Mouse (Mus musculus) cerebral cortex, adult 2 months (tissue): ENCODE data around the gene Ybx2.

Experiments
- WGBS: fragments of 180-500 bp; shearing (Covaris S2); methylation state at CpG from one replicate; pipeline ENCODE4 v1.1.7; 2018; 5-methylcytosine and 5-hydroxymethylcytosine counted together

Ybx2 gene

DNA sequence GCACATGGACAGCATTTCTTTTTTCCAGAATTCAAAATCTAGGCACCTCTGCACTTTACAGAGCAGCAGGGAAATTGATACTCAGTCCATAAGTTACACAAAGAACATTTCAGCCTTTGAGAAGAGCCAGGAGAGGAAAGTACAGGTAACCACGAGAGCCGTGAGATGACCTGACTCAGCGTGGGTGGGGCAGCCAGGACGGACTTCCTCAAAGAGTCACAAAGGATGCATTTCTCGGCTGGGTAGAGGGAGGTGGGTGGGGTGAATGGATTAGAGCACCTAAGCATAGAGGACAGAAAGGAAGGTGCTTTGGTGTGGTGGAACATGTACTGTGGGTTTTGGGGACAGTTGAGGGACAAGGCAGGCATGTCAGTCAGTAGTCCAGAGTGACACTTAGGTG is 26.2 kb downstream of the Ybx2 start:
- 47% methylated on average over 5 of the region's 5 CpGs for WGBS

DNA sequence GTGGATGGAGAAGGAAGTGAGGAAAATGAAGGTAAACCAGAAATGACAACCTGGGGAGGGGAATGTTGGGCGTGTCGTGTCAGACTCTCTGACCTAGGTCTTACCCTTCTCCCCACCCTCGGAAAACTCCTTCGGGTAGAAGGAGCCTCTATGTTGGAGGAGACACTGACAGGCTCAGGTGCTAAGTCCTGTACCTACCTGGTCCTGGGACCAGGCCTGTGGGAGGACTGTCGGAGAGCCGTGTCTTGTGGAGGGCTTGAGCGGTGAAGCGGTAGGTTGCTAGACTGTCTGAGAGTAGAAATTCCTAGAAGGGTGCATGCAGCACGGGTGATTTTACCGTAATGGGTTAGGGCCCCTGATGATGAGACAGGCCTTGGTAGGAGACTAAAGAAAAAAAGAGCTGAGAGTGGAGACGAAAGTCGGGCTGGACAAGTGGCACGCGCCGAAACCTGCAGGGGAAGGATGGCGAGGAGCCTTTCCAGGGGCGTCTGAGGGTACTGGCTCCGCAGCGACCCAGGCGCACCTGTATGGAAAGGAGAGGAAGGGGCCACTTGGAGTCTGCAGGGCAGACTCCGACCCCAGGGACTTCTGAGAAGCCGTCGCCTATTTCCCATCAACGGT is 29.2 kb downstream of the Ybx2 start, which contains the start of gene Cldn7:
TSS of gene Cldn7 (plus strand) at position 130 of the 621 bp plus-strand sequence.
- WGBS: 20% methylated on average over 24 of the region's 24 CpGs

DNA sequence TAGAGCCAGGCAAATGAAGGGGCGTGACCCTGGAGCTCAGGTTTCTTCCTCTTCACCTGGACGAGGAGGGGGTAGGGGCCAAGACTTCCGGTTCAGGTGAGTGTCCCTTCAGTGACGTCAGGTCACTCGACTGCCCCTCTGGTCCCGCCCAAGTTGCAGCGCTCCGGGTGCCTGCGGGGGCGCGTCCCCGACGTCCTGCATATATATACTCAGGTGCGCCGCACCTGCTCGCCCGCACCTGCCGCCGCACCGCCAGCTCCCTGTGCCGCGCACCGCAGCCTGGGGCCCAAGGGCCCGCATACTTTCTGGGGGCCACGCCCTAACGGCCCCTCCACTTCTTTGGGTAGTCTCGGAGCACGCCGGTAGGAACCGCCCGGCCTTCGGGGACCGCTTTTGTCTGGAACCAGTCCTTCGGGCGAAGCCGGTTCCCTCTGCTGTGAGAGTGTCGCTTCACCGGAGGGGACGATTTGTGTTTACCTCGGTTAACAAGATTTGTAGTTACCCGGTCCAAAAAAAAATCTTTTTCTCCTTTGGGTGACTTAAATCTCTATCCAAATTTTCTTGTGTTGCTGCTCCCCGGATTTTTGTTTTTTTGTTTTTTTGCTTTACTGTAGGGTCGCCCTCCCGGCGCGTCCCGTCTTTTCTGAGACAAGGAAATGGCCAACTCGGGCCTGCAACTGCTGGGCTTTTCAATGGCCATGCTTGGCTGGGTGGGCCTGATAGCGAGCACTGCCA is 29.8 kb downstream of the Ybx2 start:
- WGBS: 4% methylated on average over 49 of the region's 49 CpGs

DNA sequence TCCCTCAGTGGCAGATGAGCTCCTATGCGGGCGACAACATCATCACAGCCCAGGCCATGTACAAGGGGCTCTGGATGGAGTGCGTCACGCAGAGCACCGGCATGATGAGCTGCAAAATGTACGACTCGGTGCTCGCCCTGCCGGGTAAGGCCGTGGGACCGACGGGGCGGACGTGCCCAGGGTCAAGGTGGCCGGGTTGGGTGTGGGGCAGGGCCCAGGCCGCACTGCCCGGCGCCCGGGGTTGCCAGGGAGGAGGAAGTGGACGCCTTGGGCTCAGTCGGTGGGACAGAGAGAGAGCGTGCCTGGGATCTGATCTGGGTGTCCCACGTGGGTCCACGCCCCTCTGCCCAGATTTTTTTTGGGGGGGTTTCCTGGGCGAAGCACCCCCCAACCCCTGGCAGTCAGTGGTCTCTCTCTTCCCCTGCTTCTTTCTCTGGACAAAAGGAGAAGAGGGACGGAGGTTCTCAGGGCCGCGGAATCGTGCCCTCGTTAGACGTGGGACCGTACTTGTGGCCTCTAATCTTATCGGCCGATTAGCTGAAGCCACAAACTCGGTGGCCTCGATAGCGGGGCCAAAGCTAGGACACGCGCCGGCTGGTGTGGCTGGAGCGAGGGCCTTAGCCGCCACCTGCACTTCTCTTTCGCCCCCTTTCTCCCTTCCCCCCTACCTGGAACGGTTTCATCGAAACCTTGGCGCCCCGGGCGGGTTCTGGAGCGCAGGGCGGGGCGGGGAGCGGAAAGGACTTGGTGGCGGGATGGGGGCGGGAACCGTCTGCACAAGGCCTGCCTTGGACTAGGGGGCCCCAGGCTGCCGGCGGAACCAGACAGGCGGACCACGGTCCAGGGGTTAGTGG is 30.6 kb downstream of the Ybx2 start:
- WGBS: 3% methylated on average over 59 of the region's 59 CpGs

DNA sequence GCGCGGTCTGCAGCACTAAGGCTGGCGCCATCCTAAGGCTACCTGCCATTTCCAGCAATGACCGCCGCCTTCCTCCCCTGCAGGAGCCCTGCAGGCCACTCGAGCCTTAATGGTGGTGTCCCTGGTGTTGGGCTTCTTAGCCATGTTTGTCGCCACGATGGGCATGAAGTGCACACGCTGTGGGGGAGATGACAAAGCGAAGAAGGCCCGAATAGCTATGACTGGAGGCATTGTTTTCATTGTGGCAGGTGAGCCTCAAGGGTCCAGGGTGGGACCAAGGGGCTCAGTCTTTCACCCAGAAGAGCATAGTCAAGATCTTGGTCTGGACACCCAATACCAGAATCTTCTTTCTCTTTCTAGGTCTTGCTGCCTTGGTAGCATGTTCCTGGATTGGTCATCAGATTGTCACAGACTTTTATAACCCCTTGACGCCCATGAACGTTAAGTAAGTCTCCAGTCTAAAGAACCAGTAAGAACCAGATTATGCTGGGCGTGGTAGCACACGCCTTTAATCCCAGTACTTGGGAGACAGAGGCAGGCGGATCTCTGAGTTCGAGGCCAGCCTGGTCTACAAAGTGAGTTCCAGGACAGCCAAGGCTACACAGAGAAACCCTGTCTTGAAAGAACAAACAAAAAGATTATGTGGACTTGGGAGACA is 31.4 kb downstream of the Ybx2 start:
- 38% methylated on average over 17 of the region's 17 CpGs for WGBS

DNA sequence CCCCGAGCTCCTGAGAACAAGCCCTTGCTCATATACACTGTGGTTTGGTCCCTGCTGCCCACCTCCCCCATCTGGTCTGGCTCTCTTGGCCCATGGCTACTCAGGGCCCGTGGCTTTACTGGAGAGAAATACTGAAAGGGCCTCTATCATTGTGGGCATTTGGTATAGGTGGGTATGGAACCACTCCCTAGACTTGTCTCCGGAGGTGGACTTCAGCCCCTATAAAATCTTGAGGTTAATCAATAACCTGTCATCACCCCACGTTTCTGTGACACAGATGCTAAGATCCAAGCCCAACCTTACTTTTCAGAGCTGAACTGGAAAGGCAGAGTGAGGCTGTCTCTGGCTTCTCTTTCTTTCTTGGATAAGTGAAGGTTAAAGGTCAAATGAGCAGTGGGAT is 33.2 kb downstream of the Ybx2 start:
- WGBS: 90% methylated on average over 4 of the region's 4 CpGs

DNA sequence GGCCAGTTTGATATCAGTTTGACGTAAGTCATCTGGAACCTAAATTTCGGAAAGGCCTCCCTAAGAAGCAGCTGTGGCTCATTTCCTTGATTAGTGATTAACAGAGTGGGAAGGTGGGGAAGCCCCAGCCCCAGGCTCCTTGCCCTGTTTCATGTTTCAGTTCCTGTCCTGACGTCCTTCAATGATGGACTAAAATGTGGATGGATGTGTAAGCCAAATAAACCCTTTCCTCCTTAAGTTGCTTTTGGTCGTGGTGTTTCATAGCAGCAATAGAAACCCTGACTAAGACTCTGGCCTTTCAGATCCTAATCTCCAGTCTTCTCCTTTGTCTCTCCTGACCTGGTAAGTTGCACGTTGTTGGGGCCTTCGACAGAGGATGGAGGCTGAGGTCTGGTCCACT is 34.6 kb downstream of the Ybx2 start:
- WGBS: 86% methylated on average over 6 of the region's 6 CpGs

DNA sequence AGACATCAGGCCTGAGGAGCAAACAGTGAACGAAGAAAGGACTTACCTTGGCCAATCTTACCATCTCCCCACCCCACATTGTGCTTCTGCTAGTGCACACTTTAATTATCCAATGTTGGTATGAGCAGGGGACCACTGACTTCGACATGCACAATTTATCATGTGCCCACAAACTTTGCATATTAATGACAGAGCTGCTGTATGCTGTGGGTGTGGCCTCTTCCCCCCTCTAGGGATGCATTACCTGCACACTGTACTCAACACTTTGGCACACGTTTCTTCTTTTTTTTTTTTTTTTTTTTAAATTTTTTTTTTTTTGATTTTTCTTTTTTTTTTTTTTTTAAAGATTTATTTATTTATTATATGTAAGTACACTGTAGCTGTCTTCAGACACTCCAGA is 35.2 kb downstream of the Ybx2 start:
- 79% methylated on average over 3 of the region's 3 CpGs for WGBS

DNA sequence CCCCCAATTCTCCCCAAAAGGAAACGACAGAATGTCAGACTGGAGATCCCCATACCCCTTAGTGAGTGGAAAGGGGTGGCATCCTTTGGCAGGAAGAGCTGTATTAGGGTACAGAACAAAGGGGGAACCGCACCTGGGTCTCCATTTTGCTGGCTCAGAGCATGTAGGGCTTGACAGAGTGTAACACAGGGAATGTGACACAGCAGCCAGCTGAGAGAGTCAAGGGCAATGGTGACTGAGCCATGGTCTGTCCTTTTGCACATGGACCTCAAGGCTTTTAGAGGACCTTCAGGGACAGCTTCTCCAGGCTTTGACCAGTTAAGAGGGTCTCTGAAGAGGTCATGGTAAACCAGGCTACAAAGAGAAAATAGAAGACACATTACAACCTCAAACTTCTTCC is 39.3 kb downstream of the Ybx2 start:
- 94% methylated on average over 2 of the region's 2 CpGs for WGBS

DNA sequence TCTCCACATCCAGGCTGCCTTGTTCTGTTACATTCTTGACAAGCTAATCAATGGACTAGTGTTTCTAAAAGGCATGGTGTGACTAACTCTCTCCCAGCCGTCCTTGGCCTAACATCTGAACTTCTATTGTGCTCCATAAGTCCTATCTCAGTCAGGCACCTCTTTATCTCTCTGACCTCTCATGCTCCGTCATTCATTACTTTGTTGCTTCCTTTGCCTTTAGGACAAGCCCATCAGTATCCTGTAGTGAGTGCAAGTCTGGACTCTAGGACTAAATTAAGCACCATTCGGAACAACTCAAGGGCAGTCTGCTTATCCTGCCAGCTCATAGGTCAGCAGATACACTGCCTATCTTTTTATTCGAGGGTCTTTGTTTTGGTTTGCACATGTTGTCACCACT is 40.7 kb downstream of the Ybx2 start:
- 78% methylated on average over 4 of the region's 4 CpGs for WGBS

DNA sequence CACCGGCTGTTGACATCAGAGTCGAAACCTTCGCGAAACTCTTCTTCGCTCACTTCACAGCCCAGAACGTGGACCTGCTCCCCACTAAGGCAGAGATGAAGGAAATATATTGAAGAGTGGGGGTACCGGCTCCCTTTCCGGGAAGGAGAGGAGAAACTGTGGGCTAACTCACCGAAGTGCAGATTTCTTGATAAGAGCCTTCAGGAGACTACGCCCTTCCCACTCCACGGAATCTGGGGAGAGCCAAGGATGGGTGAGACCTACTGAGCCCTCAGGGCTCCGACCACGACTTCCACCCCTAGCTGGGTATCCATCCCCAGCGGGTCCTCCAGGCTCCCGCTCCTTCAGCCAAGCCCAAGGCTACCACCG is 44.2 kb downstream of the Ybx2 start:
- 1% methylated on average over 16 of the region's 16 CpGs for WGBS

DNA sequence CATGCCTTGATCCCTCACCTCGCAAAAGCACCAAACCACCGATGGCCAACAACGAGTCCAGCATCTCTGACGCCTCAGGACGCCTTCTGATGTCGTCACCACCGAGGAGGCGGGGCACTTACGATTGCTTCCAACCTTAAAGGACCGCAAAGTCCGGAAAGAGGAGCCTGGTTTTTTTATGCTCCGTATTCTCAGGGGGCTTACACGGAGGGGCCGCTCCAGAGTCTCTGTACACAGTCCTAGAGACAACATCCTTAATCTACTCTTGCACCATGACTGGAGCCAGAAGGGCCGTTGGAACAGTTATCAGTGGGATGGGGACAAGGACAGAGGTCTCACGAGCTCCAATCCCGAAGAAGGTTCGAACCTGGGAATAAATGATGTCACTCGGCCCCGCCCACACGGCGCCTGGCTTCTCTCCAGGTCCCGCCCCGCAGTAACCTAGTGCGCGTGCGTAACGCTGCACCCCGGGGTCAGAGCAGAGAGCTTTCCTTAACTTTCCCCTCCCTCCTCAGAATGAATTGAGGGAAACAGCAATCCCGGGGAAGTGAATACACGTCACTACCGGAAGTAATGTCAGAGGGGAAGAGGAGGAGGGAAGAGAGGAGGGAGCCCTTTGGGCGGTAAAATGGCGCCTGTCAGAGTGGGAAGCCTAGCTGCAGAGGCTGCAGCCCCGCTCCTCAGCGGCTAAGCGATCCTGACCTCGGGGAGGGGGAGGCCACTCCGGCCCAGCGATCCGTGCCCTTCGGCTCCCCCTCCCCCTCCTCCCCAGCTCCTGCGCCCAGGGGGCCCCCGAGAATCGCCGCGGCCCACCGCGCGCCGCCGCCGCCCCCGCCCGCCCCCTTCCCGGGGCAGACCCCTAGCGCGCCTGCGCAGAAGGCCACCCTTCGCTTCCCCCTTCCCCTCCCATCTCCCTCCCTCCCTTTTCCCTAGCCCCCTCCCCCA is 44.9 kb downstream of the Ybx2 start:
- under 1% methylated on average over 43 of the region's 60 CpGs for WGBS

DNA sequence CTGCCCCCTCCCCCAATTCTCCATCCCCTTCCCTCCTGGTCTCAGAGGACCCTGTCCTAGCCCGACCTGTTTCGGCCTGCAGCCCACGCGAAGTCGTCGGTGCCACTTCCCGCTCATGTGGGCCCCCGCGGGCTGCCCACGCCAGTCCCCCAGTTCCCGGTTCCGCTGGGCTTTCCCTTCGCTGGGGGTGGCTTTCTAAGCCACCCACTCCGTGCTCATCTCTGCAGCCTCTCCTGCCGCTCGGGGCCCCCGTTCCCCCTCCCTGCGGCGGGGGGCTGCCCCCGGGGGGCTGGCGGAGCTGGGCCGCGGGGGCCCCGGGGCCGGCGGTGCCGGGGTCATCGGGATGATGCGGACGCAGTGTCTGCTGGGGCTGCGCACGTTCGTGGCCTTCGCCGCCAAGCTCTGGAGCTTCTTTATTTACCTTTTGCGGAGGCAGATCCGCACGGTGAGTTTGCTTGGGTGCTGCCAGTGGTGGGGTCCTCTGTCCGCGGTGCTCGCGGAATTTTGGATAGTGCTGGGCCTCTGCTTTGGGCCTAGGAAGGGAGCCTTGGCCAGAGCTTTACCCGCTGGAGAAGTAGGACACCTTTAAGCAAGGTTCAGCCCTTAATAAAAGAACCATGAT is 45.7 kb downstream of the Ybx2 start, which contains the start of gene Ctdnep1:
TSS of gene Ctdnep1 (plus strand) at position 16 of the 622 bp plus-strand sequence.
- under 1% methylated on average over 38 of the region's 43 CpGs for WGBS

DNA sequence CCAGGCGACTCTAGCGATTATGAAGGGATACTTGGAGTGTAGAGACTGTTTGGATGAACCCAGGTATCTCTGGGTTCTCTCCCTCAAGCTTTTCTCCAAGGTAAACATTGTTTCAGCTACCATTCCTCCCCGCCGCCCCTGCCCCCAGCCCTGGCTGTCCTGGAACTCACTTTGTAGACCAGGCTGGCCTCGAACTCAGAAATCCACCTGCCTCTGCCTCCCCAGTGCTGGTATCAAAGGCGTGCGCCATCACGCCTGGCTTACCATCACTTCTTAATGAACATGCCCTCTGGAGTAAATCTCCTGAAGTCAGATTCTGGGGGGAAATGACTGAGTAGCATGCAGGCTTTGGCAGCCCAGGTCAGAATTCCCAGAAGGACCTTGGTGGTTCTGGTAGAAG is 46.6 kb downstream of the Ybx2 start, which contains the start of gene Elp5:
TSS of gene Elp5 (minus strand) at position 293 of the 400 bp plus-strand sequence.
- 44% methylated on average over 8 of the region's 8 CpGs for WGBS

DNA sequence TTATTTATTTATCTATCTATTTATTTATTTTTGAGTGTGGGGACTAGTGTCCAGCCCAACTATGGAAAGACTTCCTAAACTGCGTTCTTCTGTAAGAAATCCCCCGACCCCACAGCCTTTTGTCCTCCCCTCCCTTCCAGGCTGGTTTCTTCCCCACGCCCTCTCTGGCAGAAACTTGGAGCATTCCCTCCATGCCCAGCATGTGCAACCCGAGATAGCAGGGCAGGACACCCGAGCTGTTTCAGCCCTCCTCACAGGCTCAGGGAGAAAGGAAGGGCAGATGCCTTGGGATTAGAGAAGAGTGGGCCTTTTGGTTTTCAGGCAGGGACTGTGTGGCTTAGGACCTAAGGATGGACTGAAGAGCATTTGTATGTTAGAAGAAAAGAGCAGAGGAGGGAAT is 47.3 kb downstream of the Ybx2 start:
- 10% methylated on average over 5 of the region's 5 CpGs for WGBS

DNA sequence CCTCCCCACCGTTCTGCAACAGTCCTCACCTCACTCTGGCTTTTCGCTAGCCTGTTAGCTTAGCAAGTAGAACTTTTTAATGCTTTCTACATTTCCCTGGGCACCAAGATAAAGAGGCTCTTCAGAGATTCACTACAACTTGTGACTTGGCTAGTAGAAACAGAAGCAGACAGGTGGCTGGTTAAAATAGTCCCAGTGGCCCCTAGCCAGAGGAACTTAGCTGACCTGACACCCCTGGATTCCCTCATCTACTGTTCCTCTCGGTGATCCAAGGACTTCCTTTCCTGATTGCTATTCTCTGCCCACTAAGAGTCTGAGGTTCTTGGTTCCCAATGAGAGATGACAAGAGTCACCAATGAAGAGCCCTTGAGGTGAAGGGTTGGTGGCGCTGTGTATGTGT is 47.8 kb downstream of the Ybx2 start:
- 63% methylated on average over 4 of the region's 4 CpGs for WGBS

DNA sequence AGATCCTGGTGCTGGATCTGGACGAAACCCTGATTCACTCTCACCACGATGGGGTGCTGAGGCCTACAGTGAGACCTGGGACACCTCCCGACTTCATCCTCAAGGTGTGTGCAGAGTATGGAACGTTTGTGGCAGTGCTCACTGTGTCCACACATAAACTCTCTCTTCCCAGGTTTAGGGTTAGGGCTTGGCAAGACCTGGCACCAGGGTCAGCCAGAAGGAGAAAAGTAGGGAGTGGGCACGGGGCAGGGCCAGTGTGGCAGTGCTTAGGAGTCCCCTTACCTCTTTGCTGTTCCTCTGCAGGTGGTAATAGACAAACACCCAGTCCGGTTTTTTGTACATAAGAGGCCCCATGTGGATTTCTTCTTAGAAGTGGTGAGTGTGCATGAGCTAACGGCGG is 48.8 kb downstream of the Ybx2 start:
- 91% methylated on average over 8 of the region's 8 CpGs for WGBS

DNA sequence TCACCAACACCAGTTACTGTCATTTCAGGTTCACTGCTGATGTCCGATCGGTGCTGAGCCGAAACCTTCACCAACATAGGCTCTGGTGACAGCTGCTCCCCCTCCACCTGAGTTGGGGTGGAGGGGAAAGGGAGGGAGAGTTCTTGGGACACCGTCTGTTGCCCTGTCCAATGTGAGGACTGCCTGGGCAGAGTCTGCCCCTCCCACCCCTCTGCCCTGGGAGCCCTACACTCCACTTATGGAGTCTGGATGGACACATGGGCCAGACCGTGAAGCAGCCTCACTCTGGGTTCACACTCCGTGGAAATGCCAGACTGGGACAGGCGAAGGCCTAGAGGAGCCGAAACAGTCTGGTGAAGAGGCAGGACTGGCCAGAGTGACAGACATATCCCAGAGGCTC is 54.4 kb downstream of the Ybx2 start:
- WGBS: 91% methylated on average over 8 of the region's 8 CpGs
